Mouse (Mus musculus) forebrain, embryonic 16.5 days (tissue): ENCODE results near the gene Aig1. TPM values are rescaled to one million over a fixed set of nuclear protein-coding genes. Genes with fewer than 3 reads are reported as not detected.

Experiments
- polyA plus RNA-seq: library from polyadenylated mRNA; unstranded; fragments of >200 nt; fragmentation: Nextera tagmentation; extraction: Ambion mirVana; gene quantifications from 2 replicates; pipeline ENCODE4 v1.2.1, GENCODE M21; 2015

Aig1 gene
- polyA plus RNA-seq, 1 experiment from 2014 or later, result 78.0 TPM

Other genes with a start within 250 kb of the Aig1 start
- 31.0 and 36.3 TPM in 2 replicates for gene Hivep2, start 97.1 kb upstream of the Aig1 start, polyA plus RNA-seq